Mouse (Mus musculus): ENCODE measurements at regions not wholly inside any gene's neighbourhood (a gene's known extent, or its start where the extent isn't known, plus 50 kb on each side); places are given as distances from the start of the nearest gene placed in this dataset.

DNA sequence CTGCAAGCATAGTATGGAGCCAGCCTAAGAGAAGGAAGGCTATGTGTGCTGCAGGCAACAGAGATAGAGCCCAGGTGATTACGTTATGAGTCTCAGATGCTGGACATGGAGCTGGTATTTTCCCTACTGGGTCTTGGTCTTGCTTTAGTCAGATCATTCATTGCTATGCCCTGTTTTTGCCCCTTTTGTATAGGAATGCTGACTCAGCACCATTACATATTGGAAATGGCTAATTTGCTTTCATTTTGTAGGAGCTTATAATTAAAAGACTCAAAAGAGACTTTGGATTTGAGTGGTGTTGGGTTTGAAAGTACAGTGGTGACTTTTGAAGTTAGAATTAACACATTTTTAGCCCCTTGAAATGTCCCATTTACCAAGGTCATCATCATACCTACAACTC, 68.9 kb upstream of the Zdhhc25 start:
- no peak overlapping the region for H3K27ac ChIP-seq (ENCODE audit: control insufficient read depth, low read depth, low read length)
- no peaks in the 10 kb centered on the region for H3K27me3 ChIP-seq (ENCODE audit: control insufficient read depth in 1 of 2, insufficient read depth in 2 of 2, low read length in 2 of 2)
- no peaks in the 10 kb centered on the region for H3K4me1 ChIP-seq (ENCODE audit: control insufficient read depth in 1 of 2, insufficient read depth in 2 of 2, low read length in 2 of 2)
- H3K9ac ChIP-seq (ENCODE audit: control insufficient read depth, low read depth, low read length, poor library complexity, severe bottlenecking) = no peak overlapping the region
- TF ChIP-seq MXI1 (IDR thresholded peaks at IDR 0.05; ENCODE audit: low read depth, low read length) = no peak
- TF ChIP-seq MAFK (IDR thresholded peaks at IDR 0.05; ENCODE audit: borderline replicate concordance, low read depth, low read length) = peak; percentile 74; the same call in 1 of the 2 replicates
- H3K9me3 ChIP-seq (replicated peaks; ENCODE audit: insufficient read depth, low read length) = no peaks in the 10 kb centered on the region
- H3K4me3 ChIP-seq (ENCODE audit: control insufficient read depth in 1 of 2, insufficient read depth in 1 of 2, low read depth in 2 of 2, low read length in 2 of 2) = no peak overlapping the region
- no peak for DNase-seq (ENCODE audit: low read depth, low spot score)
- no peaks in the 10 kb centered on the region for H3K79me2 ChIP-seq (ENCODE audit: control insufficient read depth, insufficient read depth, low read length, poor library complexity)
- H3K36me3 ChIP-seq (ENCODE audit: control insufficient read depth in 1 of 2, insufficient read depth in 2 of 2, low read length in 2 of 2) = no peaks in the 10 kb centered on the region

DNA sequence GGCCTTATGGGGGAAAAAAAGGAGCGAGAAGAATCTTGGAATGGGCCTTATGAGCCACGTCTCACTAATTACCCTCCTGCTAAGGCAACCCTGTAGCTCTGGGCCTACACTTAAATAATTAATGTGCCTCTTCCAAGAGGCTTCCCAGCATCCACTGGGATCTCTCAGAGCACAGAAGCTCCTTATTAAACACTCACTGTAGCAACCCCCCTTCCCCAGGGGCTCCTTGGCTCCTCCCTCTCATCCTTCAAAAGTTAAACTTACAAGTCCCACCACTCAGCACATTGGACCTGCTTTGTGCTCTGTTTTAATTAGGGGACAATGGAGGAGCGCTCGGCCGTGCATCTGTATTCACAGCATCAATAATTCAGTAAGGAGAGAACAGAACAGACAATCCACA, 68.1 kb upstream of the Zdhhc25 start:
- no peaks in the 10 kb centered on the region for H3K36me3 ChIP-seq (ENCODE audit: control insufficient read depth in 1 of 2, insufficient read depth in 2 of 2, low read length in 2 of 2)
- TF ChIP-seq SIN3A (IDR thresholded peaks at IDR 0.05; ENCODE audit: low read length) (no peak), MAZ (IDR thresholded peaks at IDR 0.05; ENCODE audit: low read depth, low read length) (no peak), ETS1 (IDR thresholded peaks at IDR 0.05; ENCODE audit: low read depth, low read length) (no peak), POLR2AphosphoS2 (IDR thresholded peaks at IDR 0.05; ENCODE audit: low read length) (no peak), POLR2AphosphoS5 (IDR thresholded peaks at IDR 0.05; ENCODE audit: borderline replicate concordance, low read depth, low read length) (no peak), KAT2A (conservative IDR thresholded peaks at IDR 0.05; ENCODE audit: low read depth, low read length) (no peak), CHD2 (IDR thresholded peaks at IDR 0.05; ENCODE audit: low read length) (no peak)
- DNase-seq (ENCODE audit: low read depth, low spot score) = no peak
- H3K9ac ChIP-seq (ENCODE audit: control insufficient read depth, low read depth, low read length, poor library complexity, severe bottlenecking) = no peak overlapping the region
- no peaks in the 10 kb centered on the region for H3K79me2 ChIP-seq (ENCODE audit: control insufficient read depth, insufficient read depth, low read length, poor library complexity)
- H3K4me3 ChIP-seq (ENCODE audit: control insufficient read depth in 1 of 2, insufficient read depth in 1 of 2, low read depth in 2 of 2, low read length in 2 of 2) = no peak overlapping the region
- no peak overlapping the region for H3K27ac ChIP-seq (ENCODE audit: control insufficient read depth, low read depth, low read length)
- H3K4me1 ChIP-seq (ENCODE audit: control insufficient read depth in 1 of 2, insufficient read depth in 2 of 2, low read length in 2 of 2) = no peaks in the 10 kb centered on the region
- no peaks in the 10 kb centered on the region for H3K9me3 ChIP-seq (replicated peaks; ENCODE audit: insufficient read depth, low read length)
- no peaks in the 10 kb centered on the region for H3K27me3 ChIP-seq (ENCODE audit: control insufficient read depth in 1 of 2, insufficient read depth in 2 of 2, low read length in 2 of 2)

DNA sequence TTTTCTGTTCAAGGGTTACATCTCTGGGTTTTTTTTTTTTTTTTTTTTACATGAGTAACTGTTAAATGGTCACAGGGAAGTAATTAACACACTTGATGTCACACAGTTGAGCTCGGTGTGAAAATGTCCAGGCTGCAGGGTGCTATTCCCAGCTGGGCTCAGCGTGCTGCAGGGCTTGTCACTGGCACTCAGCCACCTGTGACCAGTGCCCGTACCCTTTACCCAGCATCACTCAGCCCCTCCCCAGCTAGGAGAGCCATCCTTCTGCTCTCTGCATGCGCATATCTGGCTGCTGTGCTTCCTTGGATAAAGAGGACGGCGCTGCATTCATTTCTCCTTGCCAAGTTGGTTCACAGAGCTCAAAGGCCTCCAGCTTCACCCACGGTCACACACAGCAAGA, 66.7 kb upstream of the Zdhhc25 start:
- Histone ChIP-seq H3K4me3 (ENCODE audit: control insufficient read depth in 1 of 2, insufficient read depth in 1 of 2, low read depth in 2 of 2, low read length in 2 of 2) (no peak overlapping the region), H3K9me3 (replicated peaks; ENCODE audit: insufficient read depth, low read length) (no peaks in the 10 kb centered on the region), H3K27ac (ENCODE audit: control insufficient read depth, low read depth, low read length) (no peak overlapping the region), H3K4me1 (ENCODE audit: control insufficient read depth in 1 of 2, insufficient read depth in 2 of 2, low read length in 2 of 2) (no peaks in the 10 kb centered on the region), H3K27me3 (ENCODE audit: control insufficient read depth in 1 of 2, insufficient read depth in 2 of 2, low read length in 2 of 2) (no peaks in the 10 kb centered on the region), H3K36me3 (ENCODE audit: control insufficient read depth in 1 of 2, insufficient read depth in 2 of 2, low read length in 2 of 2) (no peaks in the 10 kb centered on the region), H3K9ac (ENCODE audit: control insufficient read depth, low read depth, low read length, poor library complexity, severe bottlenecking) (no peak overlapping the region), H3K79me2 (ENCODE audit: control insufficient read depth, insufficient read depth, low read length, poor library complexity) (no peaks in the 10 kb centered on the region)
- TF ChIP-seq CHD1 (IDR thresholded peaks at IDR 0.05; ENCODE audit: low read depth, low read length) = no peak
- TF ChIP-seq TBP (IDR thresholded peaks at IDR 0.05; ENCODE audit: low read depth, low read length) = no peak
- no peak for TF ChIP-seq TAL1 (IDR thresholded peaks at IDR 0.05; ENCODE audit: low read length)
- no peak for TF ChIP-seq MAFK (IDR thresholded peaks at IDR 0.05; ENCODE audit: borderline replicate concordance, low read depth, low read length)
- TF ChIP-seq POLR2AphosphoS2 (IDR thresholded peaks at IDR 0.05; ENCODE audit: low read length) = no peak
- TF ChIP-seq HCFC1 (IDR thresholded peaks at IDR 0.05; ENCODE audit: low read depth, low read length) = no peak
- no peak for TF ChIP-seq MEF2A (IDR thresholded peaks at IDR 0.05; ENCODE audit: extremely low read depth, insufficient replicate concordance, low read depth, low read length, poor library complexity, severe bottlenecking)
- no peak for TF ChIP-seq RAD21 (IDR thresholded peaks at IDR 0.05; ENCODE audit: low read depth, low read length)
- no peak for TF ChIP-seq MAX (IDR thresholded peaks at IDR 0.05; ENCODE audit: low read length)
- TF ChIP-seq KAT2A (conservative IDR thresholded peaks at IDR 0.05; ENCODE audit: low read depth, low read length) = no peak
- no peak for TF ChIP-seq ETS1 (IDR thresholded peaks at IDR 0.05; ENCODE audit: low read depth, low read length)
- no peak for DNase-seq (ENCODE audit: low read depth, low spot score)
